In genomic region chr12:73704382-73704781, GRCm38 (mm10) we compare ENCODE assay signal across 23 mouse cellular contexts.
DNase-seq lines count a peak whose midpoint lies in the region; ATAC-seq and TF ChIP-seq lines count a peak whose summit lies in the region.
"Had no signal": no experiment of that assay in that cellular context is flagged by ENCODE, and none has a peak within 500 bp of the region (broad histone marks: within the 10 kb centered on the region; RNA-seq: fewer than 3 reads in every experiment).

No protein-coding gene starts in this region.

- in situ Hi-C loops in CH12.LX (cut with MboI; ENCODE audit: low pct_ligation_motif_present, low pct_unique_long_range_greater_than_20kb, low sequenced_read_pairs): loop anchor here (10.0 kb wide), 1 partner anchor 590 kb away; no protein-coding TSS in a partner anchor

- H3K36me3 ChIP-seq in hindbrain, postnatal 0 days (ENCODE audit: insufficient read depth, low read length): no peaks in the 10 kb centered on the region
- H3K36me3 ChIP-seq in hindbrain, embryonic 10.5 days: no peaks in the 10 kb centered on the region
- H3K36me3 ChIP-seq in liver, postnatal 0 days (replicated peaks; ENCODE audit: insufficient read depth, low read length): no peaks in the 10 kb centered on the region
- H3K36me3 ChIP-seq in CH12.LX (replicated peaks in 1 of 2; ENCODE audit: control insufficient read depth in 1 of 2, insufficient read depth in 1 of 2, low read length in 1 of 2): peaks cover 0 to 4% of the 10 kb centered on the region in 2 experiments
- H3K36me3 ChIP-seq in stomach, postnatal 0 days (ENCODE audit: control insufficient read depth, insufficient read depth, low read length): no peaks in the 10 kb centered on the region
- H3K36me3 ChIP-seq: embryonic facial prominence, embryonic 10.5 days; limb, embryonic 13.5 days; liver, embryonic 13.5 days; lung, embryonic 15.5 days; midbrain, embryonic 10.5 days; neural tube, embryonic 15.5 days; stomach, embryonic 15.5 days had no signal

- no peak for TF ChIP-seq POLR2A in CH12.LX (IDR thresholded peaks at IDR 0.05; ENCODE audit: low read depth, low read length)

- H3K4me2 ChIP-seq in hindbrain, postnatal 0 days (ENCODE audit: low read depth, low read length): no peak overlapping the region
- H3K4me2 ChIP-seq in liver, postnatal 0 days (ENCODE audit: low read depth, low read length): no peak overlapping the region
- no peak overlapping the region for H3K4me2 ChIP-seq in CH12.LX (ENCODE audit: insufficient read depth, low read depth, poor library complexity, severe bottlenecking)
- no peak overlapping the region for H3K4me2 ChIP-seq in stomach, postnatal 0 days (replicated peaks; ENCODE audit: low read depth)
- H3K4me2 ChIP-seq: liver, embryonic 13.5 days; lung, embryonic 15.5 days; neural tube, embryonic 15.5 days; stomach, embryonic 15.5 days had no signal

- TF ChIP-seq CTCF in hindbrain, postnatal 0 days (IDR thresholded peaks at IDR 0.05; ENCODE audit: low read depth): peak; percentile 38
- peak; percentile 20; the same call in 1 of the 2 replicates for TF ChIP-seq CTCF in liver, postnatal 0 days (IDR thresholded peaks at IDR 0.05; ENCODE audit: low read depth)
- TF ChIP-seq CTCF in CH12.LX (conservative IDR thresholded peaks at IDR 0.05 in 1 of 2, IDR thresholded peaks at IDR 0.05 in 1 of 2; ENCODE audit: low read depth in 2 of 2, low read length in 2 of 2): peak in 1 of 2 experiments; percentile 52; a peak in 2 of 4 replicates
- TF ChIP-seq CTCF in stomach, postnatal 0 days (IDR thresholded peaks at IDR 0.05; ENCODE audit: low read depth): peak; percentile 59

- H3K27ac ChIP-seq in hindbrain, postnatal 0 days: no peak overlapping the region
- H3K27ac ChIP-seq in hindbrain, embryonic 10.5 days: no peak overlapping the region
- H3K27ac ChIP-seq in liver, postnatal 0 days (ENCODE audit: low read depth): no peak overlapping the region
- H3K27ac ChIP-seq in CH12.LX (ENCODE audit: insufficient read depth, low read depth): no peak overlapping the region
- H3K27ac ChIP-seq in stomach, postnatal 0 days (replicated peaks): no peak overlapping the region
- H3K27ac ChIP-seq: embryonic facial prominence, embryonic 10.5 days; limb, embryonic 13.5 days; liver, embryonic 13.5 days; lung, embryonic 15.5 days; midbrain, embryonic 10.5 days; neural tube, embryonic 15.5 days; stomach, embryonic 15.5 days had no signal

- H3K27me3 ChIP-seq in hindbrain, postnatal 0 days (ENCODE audit: insufficient read depth, low read length): no peaks in the 10 kb centered on the region
- H3K27me3 ChIP-seq in hindbrain, embryonic 10.5 days (ENCODE audit: insufficient read depth, poor library complexity, severe bottlenecking): no peaks in the 10 kb centered on the region
- H3K27me3 ChIP-seq in liver, postnatal 0 days (ENCODE audit: insufficient read depth, low read length): no peaks in the 10 kb centered on the region
- H3K27me3 ChIP-seq in CH12.LX (replicated peaks): no peaks in the 10 kb centered on the region
- no peaks in the 10 kb centered on the region for H3K27me3 ChIP-seq in stomach, postnatal 0 days (ENCODE audit: control insufficient read depth, insufficient read depth, low read length)
- H3K27me3 ChIP-seq: liver, embryonic 13.5 days; lung, embryonic 15.5 days; neural tube, embryonic 15.5 days; stomach, embryonic 15.5 days had no signal

- TF ChIP-seq EP300 in liver, postnatal 0 days (IDR thresholded peaks at IDR 0.05; ENCODE audit: low read depth): no peak
- TF ChIP-seq EP300 in CH12.LX (IDR thresholded peaks at IDR 0.05; ENCODE audit: low read length): no peak
- no peak for TF ChIP-seq EP300 in stomach, postnatal 0 days (optimal IDR thresholded peaks at IDR 0.05)

- no peak overlapping the region for H3K4me3 ChIP-seq in hindbrain, postnatal 0 days (ENCODE audit: low read length)
- no peak overlapping the region for H3K4me3 ChIP-seq in hindbrain, embryonic 10.5 days
- no peak overlapping the region for H3K4me3 ChIP-seq in liver, postnatal 0 days (ENCODE audit: low read depth, low read length)
- H3K4me3 ChIP-seq in CH12.LX (replicated peaks in 1 of 3; ENCODE audit: low read depth in 2 of 3, low read length in 2 of 3, poor library complexity in 1 of 3): no peak overlapping the region
- H3K4me3 ChIP-seq in stomach, postnatal 0 days (ENCODE audit: low read depth, low read length): no peak overlapping the region
- H3K4me3 ChIP-seq: embryonic facial prominence, embryonic 10.5 days; limb, embryonic 13.5 days; liver, embryonic 13.5 days; lung, embryonic 15.5 days; midbrain, embryonic 10.5 days; neural tube, embryonic 15.5 days; stomach, embryonic 15.5 days had no signal

- TF ChIP-seq RAD21 in CH12.LX (IDR thresholded peaks at IDR 0.05; ENCODE audit: low read depth, low read length): peak; percentile 32

- no peaks in the 10 kb centered on the region for H3K4me1 ChIP-seq in hindbrain, postnatal 0 days (ENCODE audit: insufficient read depth, low read length)
- H3K4me1 ChIP-seq in hindbrain, embryonic 10.5 days (replicated peaks): peaks cover 11% of the 10 kb centered on the region
- no peaks in the 10 kb centered on the region for H3K4me1 ChIP-seq in liver, postnatal 0 days (ENCODE audit: insufficient read depth)
- peaks cover 0 to 10% of the 10 kb centered on the region in 2 experiments; a peak in 2 of 4 replicates for H3K4me1 ChIP-seq in CH12.LX (ENCODE audit: control insufficient read depth in 1 of 2, insufficient read depth in 2 of 2)
- no peaks in the 10 kb centered on the region for H3K4me1 ChIP-seq in stomach, postnatal 0 days (replicated peaks; ENCODE audit: control insufficient read depth, insufficient read depth)
- H3K4me1 ChIP-seq: liver, embryonic 13.5 days had no signal

- H3K9ac ChIP-seq in hindbrain, postnatal 0 days (replicated peaks; ENCODE audit: low read length): no peak overlapping the region
- H3K9ac ChIP-seq in liver, postnatal 0 days (replicated peaks): no peak overlapping the region
- H3K9ac ChIP-seq in CH12.LX (ENCODE audit: insufficient read depth, low read depth): no peak overlapping the region
- no peak overlapping the region for H3K9ac ChIP-seq in stomach, postnatal 0 days (ENCODE audit: low read length)
- H3K9ac ChIP-seq: limb, embryonic 13.5 days; liver, embryonic 13.5 days; lung, embryonic 15.5 days; neural tube, embryonic 15.5 days; stomach, embryonic 15.5 days had no signal

- no peak for ATAC-seq in hindbrain, postnatal 0 days
- no peak for ATAC-seq in liver, postnatal 0 days
- ATAC-seq in stomach, postnatal 0 days (ENCODE audit: low FRiP score, low TSS enrichment): no peak

- DNase-seq in hindbrain, postnatal 0 days (ENCODE audit: low spot score): no peak
- DNase-seq in hindbrain, embryonic 10.5 days (ENCODE audit: low spot score): no peak
- DNase-seq in liver, postnatal 0 days: no peak
- no peak for DNase-seq in liver
- no peak for DNase-seq in CH12.LX (ENCODE audit: extremely low read depth)
- no peak for DNase-seq in stomach, postnatal 0 days (ENCODE audit: low spot score)
- DNase-seq in urinary bladder, postnatal 10 days (ENCODE audit: low spot score): no peak
- DNase-seq: adrenal gland, postnatal 25 days; cerebellum, adult 11-12 months; cerebellum, postnatal 10 days; gastrocnemius, postnatal 36 days; kidney, adult 11 months; kidney, postnatal 10 days; liver, embryonic 13.5 days; right cerebral cortex, adult 18-20 months; thymus, adult 18-20 months; thymus, postnatal 4 days had no signal

- H3K79me2 ChIP-seq in CH12.LX (replicated peaks; ENCODE audit: control insufficient read depth, extremely low read depth, insufficient read depth, poor library complexity, severe bottlenecking): no peaks in the 10 kb centered on the region

- WGBS in hindbrain, postnatal 0 days: 80% methylated on average over 3 of the region's 3 CpGs
- 83% methylated on average over 3 of the region's 3 CpGs for WGBS in hindbrain, embryonic 10.5 days
- WGBS in liver, postnatal 0 days (ENCODE audit: insufficient replicate concordance): 80% methylated on average over 3 of the region's 3 CpGs
- 85% methylated on average over 3 of the region's 3 CpGs for WGBS in stomach, postnatal 0 days

- dilution Hi-C loops in CH12.LX (cut with MboI; ENCODE audit: extremely low pct_ligation_motif_present, extremely low pct_unique_long_range_greater_than_20kb, low sequenced_read_pairs): no loop called here

- no peaks in the 10 kb centered on the region for H3K9me3 ChIP-seq in hindbrain, postnatal 0 days (ENCODE audit: low read length)
- no peaks in the 10 kb centered on the region for H3K9me3 ChIP-seq in hindbrain, embryonic 10.5 days
- no peaks in the 10 kb centered on the region for H3K9me3 ChIP-seq in liver, postnatal 0 days (ENCODE audit: low read length)
- no peaks in the 10 kb centered on the region for H3K9me3 ChIP-seq in CH12.LX (replicated peaks; ENCODE audit: low read length)
- no peaks in the 10 kb centered on the region for H3K9me3 ChIP-seq in stomach, postnatal 0 days (ENCODE audit: control insufficient read depth, low read length)
- H3K9me3 ChIP-seq: embryonic facial prominence, embryonic 10.5 days; limb, embryonic 13.5 days; liver, embryonic 13.5 days; lung, embryonic 15.5 days; midbrain, embryonic 10.5 days; neural tube, embryonic 15.5 days; stomach, embryonic 15.5 days had no signal

TF ChIP-seq in CH12.LX, 34 proteins besides CTCF, POLR2A, EP300 and RAD21:
- no peak for TF ChIP-seq MEF2A (IDR thresholded peaks at IDR 0.05; ENCODE audit: borderline replicate concordance, low read depth, low read length)
- TF ChIP-seq UBTF (IDR thresholded peaks at IDR 0.05; ENCODE audit: low read depth, low read length): no peak
- TF ChIP-seq ELF1 (IDR thresholded peaks at IDR 0.05; ENCODE audit: low read depth, low read length): no peak
- no peak for TF ChIP-seq TCF12 (IDR thresholded peaks at IDR 0.05; ENCODE audit: low read depth, low read length)
- no peak for TF ChIP-seq E2F4 (IDR thresholded peaks at IDR 0.05; ENCODE audit: insufficient replicate concordance, low read depth, low read length)
- TF ChIP-seq ZMIZ1 (IDR thresholded peaks at IDR 0.05; ENCODE audit: low read depth, low read length): no peak
- TF ChIP-seq SMC3 (IDR thresholded peaks at IDR 0.05; ENCODE audit: low read depth, low read length): peak; percentile 36
